Mouse (Mus musculus) cerebellum, adult 2 months (tissue): ENCODE measurements around the gene Pnpla7.

Experiments used
- CTCF ChIP-seq: fragments of 200-500 bp; IDR thresholded peaks from 2 replicates; pipeline ENCODE4 v1.5.1; 2011; ENCODE audit warnings: low read depth, mild to moderate bottlenecking, control low read depth, low read length, moderate library complexity, borderline replicate concordance; ENCODE audit not compliant: insufficient read depth
- POLR2A ChIP-seq: fragments of 200-500 bp; IDR thresholded peaks from 2 replicates; pipeline ENCODE4 v1.6.1; 2011; ENCODE audit warnings: low read length, control low read depth, borderline replicate concordance; ENCODE audit not compliant: insufficient read depth

- TF ChIP-seq CTCF (no peak), POLR2A (no peak)
Measured at GRCm38 (mm10) chr2:25083697-25084096, 107.9 kb downstream of the Pnpla7 start.
